Mouse (Mus musculus) lung, postnatal 0 days (tissue): ENCODE measurements around the gene Wdr73.

Source experiments
- CTCF ChIP-seq: IDR thresholded peaks from 2 replicates; pipeline ENCODE4 v1.5.1; 2016; ENCODE audit warnings: antibody characterized with exemption, mild to moderate bottlenecking
- EP300 ChIP-seq: IDR thresholded peaks from 2 replicates; pipeline ENCODE4 v1.6.1; 2016; ENCODE audit warnings: antibody characterized with exemption, mild to moderate bottlenecking, control low read depth

- TF ChIP-seq CTCF (no peak), EP300 (no peak)
These were observed 51.8 kb downstream of the Wdr73 start for GRCm38 (mm10) chr7:80849267-80849666.
